Mouse (Mus musculus) embryonic fibroblast, embryonic 13.5 days (primary cell): Measurements from ENCODE around the gene Folr2.

ENCODE experiments used
- CTCF ChIP-seq: IDR thresholded peaks from 2 replicates; pipeline ENCODE4 v1.5.1; 2011; ENCODE audit warnings: mild to moderate bottlenecking, control low read depth, low read length, moderate library complexity, borderline replicate concordance; ENCODE audit not compliant: insufficient read depth
- POLR2A ChIP-seq: IDR thresholded peaks from 2 replicates; pipeline ENCODE4 v1.6.1; 2011; ENCODE audit warnings: low read depth, mild to moderate bottlenecking, control low read depth, low read length, moderate library complexity

GRCm38 (mm10) chr7:101895695-101896094 is 38.7 kb upstream of the Folr2 start:
- TF ChIP-seq POLR2A: no peak
- TF ChIP-seq CTCF: no peak
